Mouse (Mus musculus) testis, adult 2 months (tissue): ENCODE results near the gene Vmn2r56. TPM values are rescaled to one million over a fixed set of nuclear protein-coding genes. Genes with fewer than 3 reads are reported as not detected.
"Not testable (repeated sequence)": the region's sequence is repeated elsewhere in the genome, so short reads cannot be mapped to it uniquely, and the experiment has no call there.

Experiments
- H3K27ac ChIP-seq: fragments of 200-500 bp; 2 replicates; pipeline ENCODE4 v1.5.1; 2012; ENCODE audit warnings: low read depth, low read length; ENCODE audit not compliant: control insufficient read depth, insufficient read depth
- H3K27me3 ChIP-seq: fragments of 200-500 bp; 2 replicates; pipeline ENCODE4 v1.6.1; 2012; ENCODE audit warnings: mild to moderate bottlenecking, low read length, moderate library complexity; ENCODE audit not compliant: control insufficient read depth, insufficient read depth
- H3K36me3 ChIP-seq: fragments of 200-500 bp; 2 replicates; pipeline ENCODE4 v1.6.1; 2012; ENCODE audit warnings: mild to moderate bottlenecking, low read length; ENCODE audit not compliant: control insufficient read depth, insufficient read depth
- H3K4me1 ChIP-seq: fragments of 200-500 bp; 2 replicates; pipeline ENCODE4 v1.6.1; 2012; ENCODE audit warnings: low read length; ENCODE audit not compliant: control insufficient read depth, insufficient read depth
- H3K4me3 ChIP-seq: fragments of 200-500 bp; 2 replicates; pipeline ENCODE4 v1.5.1; 2012; ENCODE audit warnings: low read depth, mild to moderate bottlenecking, low read length, moderate library complexity, mixed read lengths; ENCODE audit not compliant: control insufficient read depth
- CTCF ChIP-seq: fragments of 200-500 bp; IDR thresholded peaks from 2 replicates; pipeline ENCODE4 v1.5.1; 2012; ENCODE audit warnings: low read depth, mild to moderate bottlenecking, inconsistent platforms, low read length, moderate library complexity; ENCODE audit not compliant: control insufficient read depth, insufficient read depth, insufficient replicate concordance
- POLR2A ChIP-seq: fragments of 200-500 bp; IDR thresholded peaks from 2 replicates; pipeline ENCODE4 v1.6.1; 2012; ENCODE audit warnings: low read depth, mild to moderate bottlenecking, inconsistent platforms, low read length, moderate library complexity; ENCODE audit not compliant: control insufficient read depth
- polyA plus RNA-seq: library from polyadenylated mRNA; depleted of rRNA; stranded (reverse); fragments of >200 nt; gene quantifications from 2 replicates; pipeline ENCODE4 v1.2.3, GENCODE M21; 2012; rRNA removed

The Vmn2r56 gene
- polyA plus RNA-seq = not detected in 2 replicates

DNA sequence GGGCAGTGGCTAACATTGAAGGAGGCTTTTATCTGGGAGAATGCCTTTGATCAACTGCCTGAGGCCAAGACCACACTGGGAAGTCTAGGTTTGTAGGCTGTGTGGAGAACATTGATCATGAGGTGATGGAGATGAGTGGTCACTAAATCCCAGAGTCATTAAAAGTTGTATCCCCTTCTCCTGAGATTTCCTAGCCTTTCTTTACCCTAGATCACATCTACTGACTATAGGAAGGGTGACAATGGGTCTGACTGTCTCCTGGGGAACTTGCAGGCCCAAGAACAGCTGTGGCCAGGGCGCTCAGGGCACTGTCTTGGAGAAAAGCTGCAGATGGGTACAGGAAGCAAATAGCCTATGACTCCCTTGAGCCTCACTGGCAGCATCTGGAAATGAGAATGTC, at the start of gene Vmn2r56:
Gene Vmn2r56, minus strand, starts transcription at position 101 of the 400 bp plus-strand sequence.
- no peaks in the 10 kb centered on the region for H3K36me3 ChIP-seq
- no peaks in the 10 kb centered on the region for H3K27me3 ChIP-seq
- H3K4me3 ChIP-seq = no peak within 1 kb of the TSS
- TF ChIP-seq POLR2A = no peak
- no peak for TF ChIP-seq CTCF
- no peak within 1 kb of the TSS for H3K27ac ChIP-seq
- H3K4me1 ChIP-seq = no peaks in the 10 kb centered on the region

DNA sequence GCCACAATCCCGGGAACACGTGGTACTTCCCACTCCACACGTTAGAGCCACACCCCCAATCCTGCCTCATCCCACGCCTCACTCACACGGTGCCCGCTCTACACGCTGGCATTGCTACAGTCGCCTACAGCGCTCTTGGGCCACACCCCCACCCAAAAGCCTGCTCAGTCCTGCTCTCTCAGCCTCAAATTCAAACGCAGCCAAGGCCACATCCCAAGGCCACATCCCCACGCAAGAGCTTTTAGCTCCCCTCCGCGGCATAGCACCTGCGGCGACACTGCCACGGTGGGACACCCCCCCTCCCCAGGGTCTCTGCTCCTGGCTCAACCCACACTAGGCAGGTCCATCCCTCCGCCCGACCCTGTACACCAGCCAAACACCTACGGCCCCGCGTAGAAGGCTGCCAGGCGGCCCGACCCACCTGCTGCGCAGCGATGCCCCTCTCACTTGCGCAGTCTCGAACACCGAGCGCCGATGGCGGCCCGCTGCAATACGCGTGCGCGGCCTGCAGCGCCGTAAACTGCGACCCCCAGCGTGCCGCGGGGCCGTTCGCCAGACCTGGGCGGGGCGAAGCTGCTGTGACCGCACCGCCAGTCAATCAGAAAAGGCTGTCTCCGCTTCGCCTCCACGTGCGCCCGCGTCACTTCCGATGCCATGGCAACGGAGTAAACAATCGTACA, 45.5 kb upstream of the Vmn2r56 start:
- no peaks in the 10 kb centered on the region for H3K27me3 ChIP-seq
- TF ChIP-seq CTCF (no peak), POLR2A (no peak; the same call in 1 of the 2 replicates)
- peak overlapping the region; percentile 89 for H3K4me3 ChIP-seq
- peak overlapping the region; percentile 62 for H3K27ac ChIP-seq
- H3K36me3 ChIP-seq = no peaks in the 10 kb centered on the region
- peaks cover 10% of the 10 kb centered on the region for H3K4me1 ChIP-seq

DNA sequence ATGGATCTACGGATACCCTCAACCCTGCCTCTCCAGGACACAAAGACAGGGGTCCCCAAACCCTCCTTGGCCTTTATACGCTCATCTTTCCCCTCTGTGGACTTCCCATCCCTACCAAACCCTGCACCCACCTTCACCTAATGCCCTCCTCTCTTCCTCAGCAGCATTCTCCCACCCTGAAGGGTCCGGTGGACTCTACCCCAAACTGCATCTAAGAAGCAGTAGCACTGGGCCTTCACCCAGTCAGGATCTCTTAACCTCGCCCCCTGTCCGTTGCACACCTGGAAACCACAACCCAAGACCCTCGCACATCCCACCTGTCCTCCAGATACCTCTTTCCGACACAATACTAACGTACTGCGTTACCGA, 45.0 kb upstream of the Vmn2r56 start:
- no peaks in the 10 kb centered on the region for H3K27me3 ChIP-seq
- H3K4me3 ChIP-seq = peak overlapping the region; percentile 89
- H3K27ac ChIP-seq = no peak overlapping the region; the same call in 1 of the 2 replicates
- no peaks in the 10 kb centered on the region for H3K36me3 ChIP-seq
- peaks cover 10% of the 10 kb centered on the region for H3K4me1 ChIP-seq
- TF ChIP-seq CTCF = no peak

DNA sequence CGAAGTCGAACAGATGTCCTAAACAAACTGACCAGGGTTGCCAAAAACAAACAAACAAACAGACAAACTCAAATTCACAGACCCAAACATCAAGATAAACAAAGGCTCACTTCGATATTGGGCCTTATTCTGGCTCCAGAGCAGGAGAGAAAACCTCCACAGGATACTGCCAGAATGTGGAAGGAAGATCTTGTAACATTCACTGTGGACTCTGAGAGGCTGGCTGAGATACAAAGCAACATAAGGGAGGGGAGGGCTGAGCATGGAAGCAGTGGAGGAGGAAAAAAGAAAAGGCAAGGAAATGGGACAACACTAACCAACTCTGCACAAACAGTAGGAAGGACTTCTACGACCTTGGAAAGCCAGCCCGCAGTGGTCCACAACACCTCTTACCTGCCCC, 44.3 kb upstream of the Vmn2r56 start:
- H3K4me3 ChIP-seq = peak overlapping the region; percentile 89
- TF ChIP-seq CTCF (no peak), POLR2A (no peak)
- H3K4me1 ChIP-seq = peaks cover 10% of the 10 kb centered on the region
- H3K27me3 ChIP-seq = no peaks in the 10 kb centered on the region
- peaks cover 1% of the 10 kb centered on the region; the same call in 1 of the 2 replicates for H3K36me3 ChIP-seq
- no peak overlapping the region for H3K27ac ChIP-seq

DNA sequence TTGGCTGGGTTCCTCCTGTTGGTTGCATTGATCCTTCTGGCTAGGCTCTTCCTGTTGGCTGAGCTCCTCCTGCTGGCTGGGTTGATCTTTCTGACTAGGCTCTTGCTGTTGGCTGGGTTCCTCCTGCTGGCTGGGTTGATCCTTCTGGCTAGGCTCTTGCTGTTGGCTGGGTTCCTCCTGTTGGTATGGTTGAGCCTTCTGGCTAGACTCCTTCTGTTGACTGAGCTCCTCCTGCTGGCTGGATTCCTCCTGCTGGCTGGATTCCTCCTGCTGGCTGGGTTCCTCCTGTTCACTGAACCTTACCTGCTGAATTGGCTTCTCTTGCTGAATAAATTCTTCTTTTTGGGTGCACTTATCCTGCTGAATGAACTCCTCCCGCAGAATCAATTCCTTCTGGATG, 39.8 kb upstream of the Vmn2r56 start:
- TF ChIP-seq CTCF = no peak
- TF ChIP-seq POLR2A = no peak
- H3K4me1 ChIP-seq = peaks cover 3% of the 10 kb centered on the region
- no peaks in the 10 kb centered on the region for H3K27me3 ChIP-seq
- H3K4me3 ChIP-seq = no peak overlapping the region
- no peak overlapping the region for H3K27ac ChIP-seq
- H3K36me3 ChIP-seq = peaks cover 3% of the 10 kb centered on the region; the same call in 1 of the 2 replicates

DNA sequence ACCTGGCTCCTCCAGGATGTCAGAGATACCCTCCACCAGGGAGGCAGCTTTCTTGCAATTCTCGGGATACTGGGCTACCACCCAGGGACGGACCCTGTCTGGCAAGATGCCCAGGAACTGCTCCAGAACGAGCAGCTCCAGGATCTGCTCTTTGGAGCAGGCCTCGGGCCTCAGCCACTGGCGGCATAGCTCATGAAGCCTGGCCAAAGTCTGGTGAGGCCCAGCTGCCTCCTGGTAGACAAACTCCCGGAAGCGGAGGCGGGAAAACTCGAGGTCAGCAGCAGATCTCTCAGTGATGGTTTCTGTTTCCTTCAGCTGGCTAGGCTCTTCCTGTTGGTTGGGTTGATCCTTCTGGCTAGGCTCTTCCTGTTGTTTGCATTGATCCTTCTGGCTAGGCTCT, 39.3 kb upstream of the Vmn2r56 start:
- Histone ChIP-seq H3K27me3 (no peaks in the 10 kb centered on the region), H3K4me1 (peaks cover 2% of the 10 kb centered on the region; the same call in 1 of the 2 replicates), H3K36me3 (peaks cover 3% of the 10 kb centered on the region; the same call in 1 of the 2 replicates), H3K27ac (no peak overlapping the region), H3K4me3 (no peak overlapping the region)
- TF ChIP-seq POLR2A (no peak), CTCF (no peak)

DNA sequence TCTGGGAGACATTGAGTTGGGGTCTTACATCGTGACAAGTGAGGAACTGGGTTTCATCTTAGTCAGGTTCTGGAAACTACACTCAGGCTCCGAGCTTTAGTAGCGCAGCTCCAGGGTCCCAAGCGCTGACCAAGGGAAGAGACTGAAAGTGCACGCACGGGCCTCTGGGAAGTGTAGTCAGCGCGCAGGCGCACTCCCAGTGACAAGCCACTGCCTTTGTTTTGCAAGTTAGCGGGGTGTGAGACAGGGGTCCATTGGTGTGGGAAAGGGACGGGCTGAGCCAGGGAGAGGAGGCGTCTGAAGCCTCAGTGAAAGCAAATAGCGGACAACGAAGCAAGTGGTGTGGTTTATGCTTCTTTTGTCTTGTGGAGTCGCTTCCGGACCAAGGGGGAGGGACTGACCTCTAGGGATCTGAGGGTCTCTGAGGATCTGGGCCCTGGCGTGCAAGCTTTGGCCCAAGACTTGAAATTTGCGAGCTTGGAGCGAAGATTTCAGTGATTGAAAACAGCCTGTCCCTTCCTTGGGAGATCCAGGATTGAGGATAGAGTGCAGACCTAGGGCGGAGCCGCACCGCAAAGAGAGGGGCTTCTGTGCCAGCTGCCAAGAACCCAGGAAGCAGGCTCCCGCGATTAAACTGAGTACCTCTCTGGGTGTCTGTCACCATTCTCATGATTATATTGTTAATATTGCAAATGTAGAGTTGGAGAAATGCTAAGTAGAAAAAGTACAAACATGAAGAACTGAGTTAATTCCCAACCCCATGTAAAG, 14.8 kb upstream of the Vmn2r56 start:
- no peak overlapping the region for H3K27ac ChIP-seq
- H3K4me3 ChIP-seq = peak overlapping the region; percentile 10
- H3K36me3 ChIP-seq = no peaks in the 10 kb centered on the region
- no peaks in the 10 kb centered on the region for H3K27me3 ChIP-seq
- TF ChIP-seq CTCF (no peak), POLR2A (no peak)
- peaks cover 8% of the 10 kb centered on the region for H3K4me1 ChIP-seq

DNA sequence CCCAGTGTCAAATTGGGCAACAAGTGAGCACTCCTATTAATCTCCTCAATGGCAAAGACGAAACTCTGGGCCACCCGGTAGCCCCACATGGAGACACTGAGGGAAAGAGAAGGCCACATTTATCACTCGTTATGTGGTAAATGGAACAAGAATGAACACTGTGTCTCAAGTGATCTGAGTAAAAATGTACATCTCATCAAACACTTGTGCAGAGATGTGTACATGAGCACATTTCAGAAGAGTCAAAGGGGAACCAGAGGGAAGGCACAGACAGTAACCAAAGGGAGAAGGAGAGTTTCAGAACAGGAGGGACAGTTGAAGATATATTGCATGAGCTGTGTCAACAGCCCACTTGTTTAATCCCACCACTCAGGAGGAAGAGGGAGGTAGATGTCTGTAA, 49.9 kb downstream of the Vmn2r56 start, which contains the start of gene Vmn2r55:
Gene Vmn2r55, minus strand, starts transcription at position 101 of the 400 bp plus-strand sequence.
- H3K4me3 ChIP-seq, H3K4me1 ChIP-seq, H3K27ac ChIP-seq, H3K36me3 ChIP-seq, H3K27me3 ChIP-seq: not testable (repeated sequence)

DNA sequence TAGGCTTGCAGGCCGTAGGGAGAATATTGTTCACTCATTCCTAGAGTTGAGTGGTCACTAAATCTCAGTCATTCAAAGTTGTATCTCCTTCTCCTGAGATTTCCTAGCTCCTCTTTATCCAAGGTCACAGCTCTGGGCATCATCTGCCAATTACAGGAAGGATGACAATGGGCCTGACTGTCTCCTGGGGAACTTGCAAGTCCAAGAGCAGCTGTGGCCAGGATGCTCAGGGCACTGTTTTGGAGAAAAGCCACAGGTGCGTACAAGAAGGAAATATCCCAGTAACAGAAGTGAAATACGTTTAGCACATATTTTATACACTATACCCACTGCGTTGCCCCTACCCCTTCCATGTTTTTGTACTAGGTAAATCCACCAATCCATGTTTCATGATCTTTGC, 94.6 kb downstream of the Vmn2r56 start, which contains the start of gene Vmn2r54:
Gene Vmn2r54, minus strand, starts transcription at position 101 of the 400 bp plus-strand sequence.
- H3K27me3 ChIP-seq, H3K27ac ChIP-seq, H3K36me3 ChIP-seq, H3K4me1 ChIP-seq, H3K4me3 ChIP-seq: not testable (repeated sequence)
